Mouse (Mus musculus) lung, embryonic 15.5 days (tissue): ENCODE data around the gene Spata31d1d. TPM values are rescaled to one million over a fixed set of nuclear protein-coding genes. Genes with fewer than 3 reads are reported as not detected.
A peak's percentile ranks its signal among the peaks of the same experiment; 100 is the strongest.
"Not testable (repeated sequence)": the region's sequence is repeated elsewhere in the genome, so short reads cannot be mapped to it uniquely, and the experiment has no call there.

Source experiments
- ATAC-seq: fragments of 200-750 bp; cut with Nextera tagmentation; 2 replicates; pipeline ENCODE4 v1.8.0; 2017; ENCODE audit warnings: moderate number of reproducible peaks, borderline replicate concordance; ENCODE audit not compliant: low FRiP score, low TSS enrichment; ENCODE audit errors: extremely low read depth
- H3K27ac ChIP-seq: fragments of 300-500 bp; sonication (generic); 2 replicates; pipeline ENCODE4 v1.5.1; 2015; ENCODE audit warnings: moderate library complexity, mild to moderate bottlenecking, inconsistent platforms
- H3K27me3 ChIP-seq: fragments of 300-500 bp; sonication (generic); 2 replicates; pipeline ENCODE4 v1.6.1; 2015; ENCODE audit warnings: inconsistent platforms
- H3K36me3 ChIP-seq: fragments of 300-500 bp; sonication (generic); 2 replicates; pipeline ENCODE4 v1.6.1; 2015; ENCODE audit warnings: inconsistent platforms
- H3K4me1 ChIP-seq: fragments of 300-500 bp; sonication (generic); 2 replicates; pipeline ENCODE4 v1.6.1; 2015; ENCODE audit warnings: inconsistent platforms
- H3K4me2 ChIP-seq: fragments of 300-500 bp; sonication (generic); 2 replicates; pipeline ENCODE4 v1.6.1; 2015; ENCODE audit warnings: inconsistent platforms, mild to moderate bottlenecking, moderate library complexity
- H3K4me3 ChIP-seq: fragments of 300-500 bp; sonication (generic); 2 replicates; pipeline ENCODE4 v1.5.1; 2015; ENCODE audit warnings: mild to moderate bottlenecking, inconsistent platforms
- H3K9ac ChIP-seq: fragments of 300-500 bp; sonication (generic); 2 replicates; pipeline ENCODE4 v1.6.1; 2015; ENCODE audit warnings: inconsistent platforms
- H3K9me3 ChIP-seq: fragments of 300-500 bp; sonication (generic); 2 replicates; pipeline ENCODE4 v1.6.1; 2016; ENCODE audit warnings: inconsistent platforms
- WGBS: fragments of 180-500 bp; shearing (Covaris S2); methylation state at CpG from one replicate; pipeline ENCODE4 v1.1.7; 2015; 5-methylcytosine and 5-hydroxymethylcytosine counted together
- polyA plus RNA-seq: library from polyadenylated mRNA; unstranded; fragments of >200 nt; fragmentation: Nextera tagmentation; extraction: Ambion mirVana; gene quantifications from 2 replicates; pipeline ENCODE4 v1.2.1, GENCODE M21; 2015

The Spata31d1d gene
- polyA plus RNA-seq, 1 experiment from 2014 or later, result not detected

DNA sequence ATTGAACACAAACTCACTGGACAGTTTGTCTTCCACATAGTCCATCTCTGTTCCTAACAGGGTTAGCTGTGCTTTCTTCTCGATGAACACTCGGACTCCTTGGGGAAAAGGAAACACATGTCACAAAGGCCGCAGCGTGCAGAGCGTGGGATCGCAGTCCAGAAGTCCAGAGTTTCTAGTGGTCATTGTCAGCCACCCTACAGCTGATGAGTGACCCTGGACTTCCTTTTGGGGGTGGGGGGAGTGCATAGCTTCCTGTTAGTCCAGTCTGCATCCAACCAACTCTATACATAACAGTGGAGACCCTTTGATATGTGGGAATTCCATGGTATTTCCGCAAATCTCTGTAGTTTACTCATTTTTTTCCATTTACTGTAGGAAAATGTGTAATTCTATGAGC is 25.4 kb upstream of the Spata31d1d start:
- Histone ChIP-seq H3K4me1 (no peaks in the 10 kb centered on the region), H3K27me3 (no peaks in the 10 kb centered on the region), H3K4me3 (no peak overlapping the region), H3K36me3 (peaks cover 43% of the 10 kb centered on the region), H3K9me3 (no peaks in the 10 kb centered on the region), H3K27ac (no peak overlapping the region), H3K4me2 (no peak overlapping the region), H3K9ac (no peak overlapping the region)
- peak; percentile 40; the same call in 1 of the 2 replicates for ATAC-seq
- 80% methylated on average over 7 of the region's 7 CpGs for WGBS

DNA sequence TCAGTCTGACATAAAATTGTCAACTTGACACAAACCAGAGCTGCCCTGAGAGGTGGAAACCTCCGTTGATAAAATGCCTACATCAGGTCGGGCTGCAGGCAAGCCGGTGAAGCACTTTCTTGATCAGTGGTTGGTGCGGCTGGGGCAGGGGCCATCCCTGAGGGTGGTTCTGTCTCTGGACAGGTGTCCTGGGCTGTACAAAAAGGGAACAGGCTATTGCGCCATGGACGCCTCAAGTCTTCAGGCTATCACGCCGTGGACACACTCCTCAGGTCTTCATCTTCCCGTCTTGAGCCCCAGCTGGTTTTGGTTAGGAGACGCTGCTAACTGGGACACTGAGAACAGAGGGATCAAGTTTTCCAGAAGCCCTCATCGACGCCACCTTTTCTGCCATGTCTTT is 18.8 kb upstream of the Spata31d1d start:
- Histone ChIP-seq H3K4me2 (no peak overlapping the region), H3K27me3 (no peaks in the 10 kb centered on the region), H3K36me3 (peaks cover 7% of the 10 kb centered on the region; the same call in 1 of the 2 replicates), H3K27ac (no peak overlapping the region), H3K9ac (no peak overlapping the region), H3K4me3 (no peak overlapping the region), H3K9me3 (no peaks in the 10 kb centered on the region), H3K4me1 (no peaks in the 10 kb centered on the region)
- 83% methylated on average over 12 of the region's 12 CpGs for WGBS
- no peak for ATAC-seq

DNA sequence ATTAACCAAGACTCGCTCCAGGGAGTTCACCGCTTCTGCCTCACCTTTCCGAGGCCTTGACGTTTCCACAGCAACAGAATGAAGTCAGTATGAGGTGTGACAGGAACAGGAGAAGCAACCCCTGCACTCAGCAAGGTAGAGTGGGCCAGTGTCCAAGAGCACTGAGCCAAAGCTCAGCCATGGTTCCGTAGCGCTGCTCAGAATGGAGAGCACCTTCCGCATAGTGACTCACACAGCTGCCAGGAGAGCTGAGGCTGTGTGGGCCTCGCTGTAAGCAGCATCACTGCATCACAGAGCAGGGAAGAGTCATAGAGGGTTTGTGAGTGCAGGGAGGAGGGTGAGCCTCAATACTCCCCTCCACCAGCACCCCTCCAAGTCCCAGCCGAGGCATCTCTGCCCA is 15.2 kb upstream of the Spata31d1d start, which contains the start of gene 1700014D04Rik:
TSS of gene 1700014D04Rik (minus strand) at position 42 of the 400 bp plus-strand sequence.
- Histone ChIP-seq H3K36me3 (no peaks in the 10 kb centered on the region), H3K9ac (no peak within 1 kb of the TSS), H3K9me3 (no peaks in the 10 kb centered on the region), H3K27ac (no peak within 1 kb of the TSS), H3K4me1 (no peaks in the 10 kb centered on the region), H3K27me3 (no peaks in the 10 kb centered on the region), H3K4me2 (no peak within 1 kb of the TSS), H3K4me3 (no peak within 1 kb of the TSS)
- no peak for ATAC-seq
- 80% methylated on average over 9 of the region's 9 CpGs for WGBS

DNA sequence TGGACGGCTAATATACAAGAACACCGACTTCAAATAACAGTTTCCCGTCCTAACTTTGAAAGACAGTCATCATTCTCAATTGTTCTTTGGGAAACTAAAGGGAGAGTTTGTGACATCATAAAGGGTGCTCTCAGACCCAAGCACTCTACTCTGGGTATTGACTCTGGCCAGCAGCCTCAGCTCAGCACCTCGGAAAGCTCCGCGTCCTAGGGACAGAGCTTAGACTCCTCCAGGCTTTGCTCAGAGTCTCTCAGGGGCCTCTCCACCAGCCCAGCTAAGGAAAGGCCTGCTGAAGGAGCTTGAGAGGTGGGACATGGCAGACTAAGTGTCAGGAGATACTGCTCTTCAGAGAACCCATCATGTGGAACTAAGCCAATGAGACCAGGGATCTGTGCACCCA is 14.6 kb upstream of the Spata31d1d start:
- no peaks in the 10 kb centered on the region for H3K27me3 ChIP-seq
- no peaks in the 10 kb centered on the region for H3K9me3 ChIP-seq
- no peak overlapping the region for H3K27ac ChIP-seq
- no peak overlapping the region for H3K4me2 ChIP-seq
- WGBS, result 68% methylated on average over 5 of the region's 6 CpGs
- no peaks in the 10 kb centered on the region for H3K4me1 ChIP-seq
- no peak overlapping the region for H3K4me3 ChIP-seq
- no peak overlapping the region for H3K9ac ChIP-seq
- H3K36me3 ChIP-seq, result no peaks in the 10 kb centered on the region
- ATAC-seq, result no peak

DNA sequence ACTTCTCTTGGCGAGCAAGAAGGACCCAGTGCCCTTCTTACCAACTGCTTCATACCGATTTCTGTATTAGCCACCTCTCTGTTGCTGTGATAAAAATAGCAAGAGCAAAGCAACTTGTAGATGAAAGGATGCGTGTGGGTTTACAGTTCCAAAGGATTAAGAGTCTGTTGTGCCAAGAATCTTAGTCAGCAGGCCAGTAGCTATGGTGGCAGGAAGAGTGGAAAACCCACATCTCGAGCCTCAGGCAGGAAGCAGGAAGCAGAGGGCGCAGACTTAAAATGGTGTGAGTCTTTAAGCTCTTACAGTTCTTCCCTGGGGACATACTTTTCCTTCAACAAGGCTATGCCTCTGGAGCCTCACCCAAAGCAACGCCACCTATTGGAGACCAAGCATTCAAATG is 13.9 kb upstream of the Spata31d1d start:
- ATAC-seq, result no peak
- Histone ChIP-seq H3K4me1 (no peaks in the 10 kb centered on the region), H3K4me2 (no peak overlapping the region), H3K27ac (no peak overlapping the region), H3K9ac (no peak overlapping the region), H3K27me3 (no peaks in the 10 kb centered on the region), H3K4me3 (no peak overlapping the region), H3K9me3 (no peaks in the 10 kb centered on the region), H3K36me3 (no peaks in the 10 kb centered on the region)
- WGBS, result 77% methylated on average over 6 of the region's 6 CpGs

DNA sequence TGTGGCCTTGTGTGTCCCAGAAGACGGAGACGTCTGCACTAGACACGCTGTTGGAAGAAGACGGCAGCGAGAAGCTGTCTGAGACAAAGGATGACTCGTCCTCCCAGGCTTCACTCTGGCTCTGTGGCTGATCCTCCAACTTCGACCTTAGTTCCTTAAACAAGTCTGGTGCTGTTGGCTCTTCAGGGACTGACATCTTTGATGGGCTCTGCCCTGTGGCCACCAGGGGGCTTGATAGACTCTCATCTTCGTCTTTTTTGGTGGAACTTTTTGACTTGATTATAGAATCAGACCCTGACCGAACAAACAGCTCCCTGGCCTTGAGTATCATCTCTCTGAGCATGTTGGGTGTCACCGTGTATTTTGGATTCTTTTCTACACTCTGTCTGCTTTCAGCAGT is 10.1 kb upstream of the Spata31d1d start:
- H3K4me3 ChIP-seq, result no peak overlapping the region
- ATAC-seq, result no peak
- no peaks in the 10 kb centered on the region for H3K36me3 ChIP-seq
- H3K27me3 ChIP-seq, result no peaks in the 10 kb centered on the region
- H3K9ac ChIP-seq, result no peak overlapping the region
- no peak overlapping the region for H3K4me2 ChIP-seq
- no peaks in the 10 kb centered on the region for H3K4me1 ChIP-seq
- 72% methylated on average over 10 of the region's 10 CpGs for WGBS
- H3K27ac ChIP-seq, result no peak overlapping the region
- no peaks in the 10 kb centered on the region for H3K9me3 ChIP-seq

DNA sequence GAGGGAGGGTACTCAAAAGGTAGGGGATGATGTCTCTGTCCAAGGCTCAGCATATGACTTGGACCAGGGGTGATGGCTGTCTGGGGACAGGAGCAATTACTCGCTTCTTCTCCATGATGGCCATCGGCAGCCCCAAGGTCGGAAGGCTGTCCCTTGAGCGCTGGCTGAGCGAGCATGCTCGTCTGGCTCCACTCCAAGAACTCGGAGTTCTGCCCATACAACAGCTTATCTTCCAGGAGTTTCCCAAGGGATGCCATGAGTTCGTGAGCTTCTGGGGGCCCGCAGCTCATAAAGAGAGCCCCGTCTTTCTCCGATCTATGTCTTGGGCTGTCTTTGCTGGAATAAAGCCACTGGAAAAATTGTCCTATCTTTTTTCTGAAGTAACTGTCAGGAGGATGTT is 9.5 kb upstream of the Spata31d1d start:
- no peaks in the 10 kb centered on the region for H3K9me3 ChIP-seq
- H3K9ac ChIP-seq, result no peak overlapping the region
- H3K36me3 ChIP-seq, result no peaks in the 10 kb centered on the region
- H3K4me3 ChIP-seq, result no peak overlapping the region
- no peak overlapping the region for H3K4me2 ChIP-seq
- H3K27ac ChIP-seq, result no peak overlapping the region
- H3K27me3 ChIP-seq, result no peaks in the 10 kb centered on the region
- WGBS, result 73% methylated on average over 11 of the region's 11 CpGs
- no peaks in the 10 kb centered on the region for H3K4me1 ChIP-seq
- ATAC-seq, result no peak

DNA sequence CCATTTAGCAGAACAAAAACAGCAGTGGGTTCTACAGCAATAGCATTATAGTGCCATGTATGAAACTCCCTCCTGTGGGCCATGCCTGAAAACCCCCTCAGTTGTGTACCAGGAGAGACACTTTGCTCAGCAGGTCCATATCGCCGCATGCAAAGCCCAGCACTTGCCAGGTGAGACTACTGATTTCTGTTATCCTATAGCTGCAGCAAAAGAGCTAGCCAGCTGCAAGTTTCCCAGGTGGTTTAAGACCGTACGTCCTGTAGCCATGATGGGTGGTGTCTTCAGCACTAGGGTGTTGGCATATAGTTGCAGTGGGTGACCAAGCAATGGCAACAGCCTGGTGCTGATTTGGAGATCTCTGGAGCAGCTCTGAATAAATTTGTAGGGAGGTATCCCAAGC is 7.8 kb upstream of the Spata31d1d start:
- H3K27me3 ChIP-seq, result no peaks in the 10 kb centered on the region
- WGBS, result 84% methylated on average over 4 of the region's 4 CpGs
- no peak overlapping the region for H3K27ac ChIP-seq
- no peak overlapping the region for H3K9ac ChIP-seq
- no peak for ATAC-seq
- no peaks in the 10 kb centered on the region for H3K4me1 ChIP-seq
- no peaks in the 10 kb centered on the region for H3K9me3 ChIP-seq
- H3K36me3 ChIP-seq, result no peaks in the 10 kb centered on the region
- no peak overlapping the region for H3K4me2 ChIP-seq
- no peak overlapping the region for H3K4me3 ChIP-seq

DNA sequence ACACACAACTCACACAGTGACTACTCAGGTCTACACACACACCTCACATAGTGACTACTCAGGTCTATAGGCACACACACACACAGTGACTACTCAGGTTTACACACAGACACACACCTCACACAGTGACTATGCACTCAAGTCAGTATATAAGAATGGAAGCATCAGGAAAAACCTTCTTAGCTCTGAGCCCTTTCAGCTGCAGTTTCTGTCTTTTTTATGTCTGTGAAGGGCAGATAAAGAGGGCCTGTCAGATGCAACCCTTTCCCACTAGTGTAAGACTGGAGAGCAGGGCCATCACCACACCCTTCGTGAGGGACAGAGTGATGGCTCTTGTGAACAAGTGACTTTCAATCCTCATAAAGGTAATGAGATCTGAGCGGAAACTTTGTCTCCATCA is 6.9 kb upstream of the Spata31d1d start:
- no peak overlapping the region for H3K4me3 ChIP-seq
- no peaks in the 10 kb centered on the region for H3K36me3 ChIP-seq
- no peaks in the 10 kb centered on the region for H3K4me1 ChIP-seq
- no peak overlapping the region for H3K9ac ChIP-seq
- no peaks in the 10 kb centered on the region for H3K27me3 ChIP-seq
- ATAC-seq, result 0 out of 2 replicates have a peak, but pooled peaks have one; percentile 44
- no peaks in the 10 kb centered on the region for H3K9me3 ChIP-seq
- WGBS, result 75% methylated on average over 2 of the region's 2 CpGs
- H3K4me2 ChIP-seq, result no peak overlapping the region
- no peak overlapping the region for H3K27ac ChIP-seq

DNA sequence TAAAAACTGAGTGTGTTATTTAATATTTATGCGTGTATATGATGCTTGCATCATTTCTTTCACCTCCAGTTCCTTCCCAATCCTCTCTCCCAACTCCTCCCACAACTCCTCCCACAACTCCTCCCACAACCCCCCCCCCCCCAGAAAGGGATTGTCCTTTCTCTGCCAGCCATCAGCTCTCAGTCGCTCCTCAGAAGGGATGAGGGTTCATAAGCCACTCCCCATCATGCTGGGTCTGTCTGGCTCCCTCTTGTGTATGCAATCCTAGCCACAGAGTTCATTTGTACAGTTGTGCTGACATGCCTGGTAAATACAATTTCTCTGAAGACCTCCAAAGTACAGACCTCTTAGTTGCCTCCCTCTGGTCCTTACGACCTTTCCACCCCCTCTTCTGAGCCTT is 3.6 kb upstream of the Spata31d1d start:
- Histone ChIP-seq H3K4me2 (no peak overlapping the region), H3K4me3 (no peak overlapping the region), H3K36me3 (no peaks in the 10 kb centered on the region), H3K27ac (no peak overlapping the region), H3K4me1 (no peaks in the 10 kb centered on the region), H3K9ac (no peak overlapping the region), H3K27me3 (no peaks in the 10 kb centered on the region), H3K9me3 (no peaks in the 10 kb centered on the region)
- peak; percentile 76 for ATAC-seq
- 24% methylated on average over 3 of the region's 3 CpGs for WGBS

DNA sequence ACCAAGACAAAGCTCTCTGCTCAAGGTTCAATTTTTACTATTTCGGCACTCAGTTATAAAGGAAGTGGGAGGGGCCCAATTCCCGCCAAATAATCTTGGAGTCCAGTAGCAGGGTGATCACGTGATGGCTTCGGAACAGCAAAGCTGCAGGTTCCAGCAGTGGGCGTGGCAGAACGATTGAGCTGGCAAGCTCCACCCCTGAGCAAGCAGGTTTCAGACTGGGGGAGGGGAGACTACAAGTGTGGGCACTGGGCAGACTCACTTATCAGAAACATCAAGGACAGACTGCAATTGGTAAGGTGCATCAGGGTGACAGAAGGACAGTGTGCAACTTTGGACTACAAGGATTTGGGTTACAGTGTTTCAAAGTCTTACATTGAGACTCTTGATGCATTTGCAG is 2.8 kb upstream of the Spata31d1d start:
- not testable (repeated sequence) for H3K9me3 ChIP-seq, H3K27ac ChIP-seq, ATAC-seq, H3K4me3 ChIP-seq, H3K36me3 ChIP-seq, H3K27me3 ChIP-seq, H3K4me2 ChIP-seq, H3K4me1 ChIP-seq, H3K9ac ChIP-seq
- 23% methylated on average over 6 of the region's 6 CpGs for WGBS

DNA sequence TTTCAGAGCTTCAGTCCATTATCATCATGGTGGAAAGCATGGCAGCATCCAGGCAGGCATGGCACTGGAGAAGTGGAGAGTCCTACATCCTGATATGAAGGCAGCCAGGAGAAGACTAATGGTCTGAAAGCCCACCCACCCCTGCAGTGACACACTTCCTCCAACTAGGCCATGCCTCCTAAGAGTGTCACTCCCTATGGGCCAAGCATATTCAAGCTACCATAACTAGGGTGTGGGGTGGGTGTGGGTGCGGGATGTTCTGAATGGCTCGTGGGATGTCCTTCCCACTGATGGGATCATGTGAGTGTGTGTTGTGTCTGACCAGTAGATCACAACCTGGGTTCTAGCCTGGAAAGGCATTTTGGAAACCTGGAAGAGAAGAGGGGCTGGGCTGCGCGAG is 2.4 kb upstream of the Spata31d1d start:
- Histone ChIP-seq H3K27ac (no peak overlapping the region), H3K4me3 (no peak overlapping the region), H3K4me1 (no peaks in the 10 kb centered on the region), H3K27me3 (no peaks in the 10 kb centered on the region), H3K36me3 (no peaks in the 10 kb centered on the region), H3K9me3 (no peaks in the 10 kb centered on the region), H3K9ac (no peak overlapping the region), H3K4me2 (no peak overlapping the region)
- ATAC-seq, result no peak
- 74% methylated on average over 4 of the region's 4 CpGs for WGBS
